Mouse (Mus musculus) C2C12 (cell line): ENCODE results near the gene Frmd4a. TPM values are rescaled to one million over a fixed set of nuclear protein-coding genes. Genes with fewer than 3 reads are reported as not detected.
"Not testable (repeated sequence)": the region's sequence is repeated elsewhere in the genome, so short reads cannot be mapped to it uniquely, and the experiment has no call there.

ENCODE experiments used
- H3K27me3 ChIP-seq: one replicate; pipeline ENCODE4 v1.6.1; 2011; ENCODE audit not compliant: control insufficient read depth, insufficient read depth, insufficient read length
- H3K36me3 ChIP-seq: one replicate; pipeline ENCODE4 v1.6.1; 2011; ENCODE audit not compliant: control insufficient read depth, insufficient read depth
- H3K4me3 ChIP-seq: one replicate; pipeline ENCODE4 v1.5.1; 2011; ENCODE audit warnings: mild to moderate bottlenecking, control low read depth; ENCODE audit not compliant: poor library complexity, insufficient read depth, severe bottlenecking
- H3K79me2 ChIP-seq: one replicate; pipeline ENCODE4 v1.6.1; 2011; ENCODE audit not compliant: control insufficient read depth, insufficient read depth
- H3K79me3 ChIP-seq: one replicate; pipeline ENCODE4 v1.6.1; 2011; ENCODE audit warnings: low read depth, control low read depth
- H3ac ChIP-seq: one replicate; pipeline ENCODE3; 2011; ENCODE audit warnings: low read depth; ENCODE audit not compliant: control insufficient read depth, insufficient read length
- CEBPB ChIP-seq: IDR thresholded peaks from one replicate; pipeline ENCODE4 v1.6.1; 2011; ENCODE audit warnings: low read depth, mild to moderate bottlenecking, control low read depth, moderate library complexity
- CTCF ChIP-seq: IDR thresholded peaks from one replicate; pipeline ENCODE4 v1.5.1; 2011; ENCODE audit not compliant: control insufficient read depth, insufficient read depth, insufficient read length
- FOSL1 ChIP-seq: IDR thresholded peaks from one replicate; pipeline ENCODE4 v1.8.0; 2011; ENCODE audit warnings: mild to moderate bottlenecking, low read length; ENCODE audit not compliant: poor library complexity, insufficient read depth, severe bottlenecking
- MAX ChIP-seq: IDR thresholded peaks from one replicate; pipeline ENCODE4 v1.6.1; 2011; ENCODE audit warnings: mild to moderate bottlenecking, control low read depth
- MYOD1 ChIP-seq: IDR thresholded peaks from one replicate; pipeline ENCODE4 v1.6.1; 2011; ENCODE audit warnings: low read depth; ENCODE audit not compliant: control insufficient read depth, insufficient read length
- MYOG ChIP-seq: IDR thresholded peaks from one replicate; pipeline ENCODE4 v1.6.1; 2011; ENCODE audit not compliant: control insufficient read depth, insufficient read length; ENCODE audit errors: extremely low read depth
- USF1 ChIP-seq: IDR thresholded peaks from one replicate; pipeline ENCODE4 v1.6.1; 2011; ENCODE audit warnings: low read depth, mild to moderate bottlenecking, control low read depth, moderate library complexity
- polyA plus RNA-seq: library from polyadenylated mRNA; unstranded; fragments of >200 nt; fragmentation: generic; extraction: Trizol; gene quantifications from one replicate; pipeline ENCODE4 v1.2.1, GENCODE M21; 2012; ENCODE audit warnings: missing spikeins

Gene Frmd4a
- polyA plus RNA-seq, 1 experiment = 32.7 TPM

DNA sequence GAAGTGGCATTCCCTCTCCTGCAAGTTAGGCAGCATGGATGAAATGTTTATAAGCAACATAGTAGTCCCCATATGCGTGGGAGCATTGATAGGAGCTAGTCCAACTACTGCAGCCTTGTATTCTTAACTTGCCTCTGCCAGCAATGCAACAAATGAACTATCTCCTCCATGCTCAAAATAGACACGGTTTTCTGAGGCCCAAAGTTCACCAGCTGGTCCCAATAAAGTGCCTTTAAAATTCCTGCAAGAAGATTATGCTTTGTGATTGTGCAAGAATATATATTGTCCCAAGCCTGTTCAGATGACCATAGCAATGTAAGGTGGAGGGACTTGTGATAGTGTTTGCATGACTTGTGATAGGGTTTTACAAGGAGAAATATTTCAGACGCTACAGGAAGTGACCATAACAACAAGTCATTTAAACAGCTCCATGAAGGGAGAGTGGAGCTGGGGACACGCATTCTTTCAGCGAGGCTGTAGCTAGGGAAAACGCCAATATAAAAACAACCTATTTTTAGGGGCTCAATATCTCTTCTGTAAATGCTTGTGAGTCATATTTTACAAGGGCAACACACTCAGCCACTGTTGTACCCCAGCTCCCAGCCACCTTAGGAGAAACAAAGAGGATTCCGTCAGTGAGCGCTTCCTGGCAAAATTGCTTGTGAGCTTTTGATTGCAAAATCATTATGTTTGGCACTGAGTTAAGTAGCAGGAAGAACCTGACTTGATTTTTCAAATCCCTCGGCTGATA lies 235.2 kb downstream of the Frmd4a start:
- TF ChIP-seq MYOD1 (no peak), MYOG (no peak), MAX (no peak)
- no peaks in the 10 kb centered on the region for H3K79me2 ChIP-seq
- no peak overlapping the region for H3ac ChIP-seq
- H3K4me3 ChIP-seq = no peak overlapping the region
- H3K79me3 ChIP-seq = no peaks in the 10 kb centered on the region
- peaks cover 17% of the 10 kb centered on the region for H3K27me3 ChIP-seq
- no peaks in the 10 kb centered on the region for H3K36me3 ChIP-seq

DNA sequence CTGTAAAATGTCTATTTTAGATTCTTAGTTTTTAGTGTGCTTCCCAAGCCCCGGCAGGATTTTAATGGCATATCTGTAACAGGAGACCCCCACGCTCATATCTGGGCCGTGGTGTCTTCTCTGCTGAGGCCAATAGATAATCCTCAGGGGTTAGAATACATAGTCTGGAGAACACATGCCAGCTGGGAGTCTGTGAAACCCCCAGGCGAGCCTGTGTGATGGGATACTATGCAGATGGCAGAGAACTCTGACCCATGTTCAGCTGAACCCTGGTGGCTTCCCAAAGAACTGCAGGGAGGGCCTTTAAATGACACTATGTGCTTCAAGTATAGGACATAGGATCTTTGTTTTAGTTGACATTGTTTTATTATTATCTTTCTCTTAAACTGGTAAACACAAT lies 235.8 kb downstream of the Frmd4a start:
- no peaks in the 10 kb centered on the region for H3K79me3 ChIP-seq
- no peaks in the 10 kb centered on the region for H3K36me3 ChIP-seq
- TF ChIP-seq MYOD1 = no peak
- no peak for TF ChIP-seq FOSL1
- no peak for TF ChIP-seq CEBPB
- no peak for TF ChIP-seq MAX
- TF ChIP-seq MYOG = no peak
- TF ChIP-seq CTCF = no peak
- TF ChIP-seq USF1 = no peak
- no peak overlapping the region for H3K4me3 ChIP-seq
- no peaks in the 10 kb centered on the region for H3K79me2 ChIP-seq
- H3K27me3 ChIP-seq = peaks cover 11% of the 10 kb centered on the region
- no peak overlapping the region for H3ac ChIP-seq

DNA sequence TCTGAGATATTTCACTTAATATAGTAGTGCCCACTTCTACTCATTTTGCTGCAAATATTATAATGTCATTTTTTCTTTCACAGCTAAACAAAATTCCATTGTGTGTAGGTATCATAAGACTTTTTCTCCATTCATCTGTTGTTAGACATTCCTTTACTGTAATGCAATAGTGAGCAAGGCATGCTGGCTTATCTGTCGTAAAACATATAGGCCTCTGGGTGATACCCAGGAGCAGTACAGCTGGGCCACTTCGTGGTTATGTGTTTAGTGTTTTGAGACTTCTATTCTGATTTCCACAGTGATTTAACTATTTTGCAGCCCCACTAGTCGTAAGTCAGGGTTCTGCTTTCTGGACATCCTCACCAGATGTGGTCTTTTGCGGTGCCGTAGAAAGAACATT lies 236.6 kb downstream of the Frmd4a start:
- TF ChIP-seq USF1 (no peak), FOSL1 (no peak), MAX (no peak), CEBPB (no peak), MYOG (no peak), CTCF (no peak), MYOD1 (no peak)
- H3K4me3 ChIP-seq = no peak overlapping the region
- no peaks in the 10 kb centered on the region for H3K79me2 ChIP-seq
- peaks cover 5% of the 10 kb centered on the region for H3K27me3 ChIP-seq
- no peaks in the 10 kb centered on the region for H3K36me3 ChIP-seq
- H3K79me3 ChIP-seq = no peaks in the 10 kb centered on the region
- no peak overlapping the region for H3ac ChIP-seq

DNA sequence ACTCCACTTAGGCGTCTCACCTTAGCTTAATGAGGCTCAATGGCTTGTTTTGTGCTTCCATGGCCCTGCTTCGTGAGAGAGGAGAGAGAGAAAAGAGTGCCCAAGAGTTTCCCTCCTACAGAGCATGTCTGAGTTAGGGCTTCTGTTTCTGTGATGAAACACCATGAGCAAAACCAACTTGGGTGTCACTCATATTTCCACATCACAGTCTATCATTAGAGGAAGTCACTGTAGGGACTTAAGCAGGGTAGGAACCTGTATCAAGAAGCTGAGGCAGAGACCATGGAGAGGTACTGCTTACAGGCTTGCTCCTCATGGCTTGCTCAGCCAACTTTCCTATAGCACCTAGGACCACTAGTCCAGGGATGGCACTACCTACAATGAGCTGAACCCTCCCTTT lies 238.7 kb downstream of the Frmd4a start:
- H3K79me2 ChIP-seq = no peaks in the 10 kb centered on the region
- H3ac ChIP-seq = no peak overlapping the region
- H3K79me3 ChIP-seq = no peaks in the 10 kb centered on the region
- TF ChIP-seq MYOD1 (no peak), USF1 (no peak), CTCF (no peak), MAX (no peak), CEBPB (no peak), MYOG (no peak), FOSL1 (no peak)
- H3K27me3 ChIP-seq = no peaks in the 10 kb centered on the region
- H3K4me3 ChIP-seq = no peak overlapping the region
- no peaks in the 10 kb centered on the region for H3K36me3 ChIP-seq

DNA sequence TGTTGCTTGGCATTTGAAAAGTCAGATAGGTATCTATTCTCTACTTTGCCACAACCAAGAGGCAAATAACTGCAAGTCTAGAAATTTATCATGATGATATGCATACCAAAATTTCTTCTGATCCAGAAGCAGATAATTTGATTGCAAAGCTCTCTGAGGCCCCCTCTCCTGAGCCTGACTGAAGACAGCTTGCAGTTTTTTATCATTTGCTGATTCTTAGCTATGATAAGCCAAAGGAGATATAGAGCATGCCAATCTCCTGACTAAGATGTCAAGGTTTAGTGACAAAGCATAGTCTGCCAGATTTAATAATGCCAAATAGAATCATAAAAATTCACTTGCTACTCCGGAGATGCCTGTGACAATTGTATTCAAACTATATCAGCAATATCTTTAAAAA lies 240.1 kb downstream of the Frmd4a start:
- H3K79me3 ChIP-seq = no peaks in the 10 kb centered on the region
- H3ac ChIP-seq = no peak overlapping the region
- H3K27me3 ChIP-seq = no peaks in the 10 kb centered on the region
- TF ChIP-seq MAX (no peak), USF1 (no peak), MYOD1 (no peak), CTCF (no peak), FOSL1 (no peak), CEBPB (no peak), MYOG (no peak)
- H3K36me3 ChIP-seq = no peaks in the 10 kb centered on the region
- H3K79me2 ChIP-seq = no peaks in the 10 kb centered on the region
- H3K4me3 ChIP-seq = no peak overlapping the region

DNA sequence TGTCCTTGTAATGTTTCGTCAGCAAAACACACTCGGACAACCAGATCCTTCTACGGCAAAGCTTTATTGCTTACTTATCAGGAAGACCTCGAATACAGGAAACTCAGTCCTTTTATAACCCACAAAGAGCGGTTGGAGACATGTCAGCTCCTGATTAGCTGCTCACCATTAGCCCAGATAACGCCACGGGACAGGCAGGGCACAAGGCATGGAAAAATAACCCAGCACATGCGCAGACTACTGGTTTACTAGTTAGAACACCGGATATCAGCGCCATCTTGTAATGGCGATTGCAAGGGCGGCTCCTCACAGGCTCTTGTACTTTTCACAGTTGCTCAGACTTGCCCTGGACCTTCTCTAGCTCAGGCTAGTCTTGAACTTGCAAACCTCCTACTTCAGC lies 241.3 kb downstream of the Frmd4a start:
- not testable (repeated sequence) for H3ac ChIP-seq, H3K4me3 ChIP-seq, H3K79me2 ChIP-seq, H3K27me3 ChIP-seq, H3K79me3 ChIP-seq, H3K36me3 ChIP-seq
